In the genomic region with DNA sequence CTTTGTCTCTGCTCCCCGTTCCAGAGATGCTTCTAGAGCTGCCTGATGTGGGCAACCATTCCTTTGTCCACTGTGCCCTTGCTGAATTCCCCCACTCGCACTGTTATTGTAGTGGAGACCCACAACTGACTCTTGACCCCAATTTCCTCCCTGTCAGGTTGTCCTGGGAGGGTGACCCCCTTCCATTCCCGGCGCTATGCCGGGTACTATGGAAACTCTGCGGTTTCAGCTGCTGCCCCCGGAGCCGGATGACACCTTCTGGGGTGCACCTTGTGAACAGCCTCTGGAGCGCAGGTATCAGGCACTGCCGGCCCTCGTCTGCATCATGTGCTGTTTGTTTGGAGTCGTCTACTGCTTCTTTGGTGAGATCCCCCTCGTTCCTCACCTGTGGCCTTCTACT, we compare ENCODE assay signal across 8 mouse cellular contexts. TPM values are rescaled to one million over a fixed set of nuclear protein-coding genes. Genes with fewer than 3 reads are reported as not detected.
DNase-seq lines count a peak whose midpoint lies in the region; ATAC-seq and TF ChIP-seq lines count a peak whose summit lies in the region.

No protein-coding gene starts in this region.

- no peaks in the 10 kb centered on the region for H3K9me3 ChIP-seq in liver, embryonic 11.5 days (ENCODE audit: control insufficient read depth, low read length)
- no peaks in the 10 kb centered on the region for H3K9me3 ChIP-seq in limb, embryonic 10.5 days (replicated peaks)

- H3K27me3 ChIP-seq in liver, embryonic 11.5 days (replicated peaks; ENCODE audit: control insufficient read depth, insufficient read depth, low read length), result peaks cover 75% of the 10 kb centered on the region
- peaks cover 74% of the 10 kb centered on the region for H3K27me3 ChIP-seq in limb, embryonic 10.5 days (ENCODE audit: low read depth, poor library complexity, severe bottlenecking)
- H3K27me3 ChIP-seq in thymus, adult 2 months (ENCODE audit: control insufficient read depth, insufficient read depth, low read length), result no peaks in the 10 kb centered on the region; the same call in 1 of the 2 replicates

- no peak overlapping the region for H3K27ac ChIP-seq in liver, embryonic 11.5 days (ENCODE audit: low read depth, low read length)
- H3K27ac ChIP-seq in limb, embryonic 10.5 days, result no peak overlapping the region
- peak overlapping the region; percentile 76 for H3K27ac ChIP-seq in olfactory bulb, adult 2 months (ENCODE audit: insufficient read depth, low read depth, low read length)
- H3K27ac ChIP-seq in thymus, adult 2 months (ENCODE audit: control insufficient read depth, insufficient read depth, low read length), result no peak overlapping the region

- peaks cover 14% of the 10 kb centered on the region for H3K4me1 ChIP-seq in liver, embryonic 11.5 days (replicated peaks; ENCODE audit: control insufficient read depth, insufficient read depth, low read length)
- H3K4me1 ChIP-seq in limb, embryonic 10.5 days, result peaks cover 43% of the 10 kb centered on the region
- H3K4me1 ChIP-seq in olfactory bulb, adult 2 months (ENCODE audit: control insufficient read depth, insufficient read depth, low read length), result peaks cover 28% of the 10 kb centered on the region
- peaks cover 9% of the 10 kb centered on the region for H3K4me1 ChIP-seq in thymus, adult 2 months (replicated peaks; ENCODE audit: control insufficient read depth, insufficient read depth, low read length)

- TF ChIP-seq POLR2A in olfactory bulb, adult 2 months (IDR thresholded peaks at IDR 0.05; ENCODE audit: insufficient read depth, low read depth, low read length), result no peak
- TF ChIP-seq POLR2A in thymus, adult 2 months (IDR thresholded peaks at IDR 0.05; ENCODE audit: control insufficient read depth, extremely low read depth, insufficient read depth, low read length, poor library complexity), result no peak

- peak overlapping the region; percentile 95 for H3K4me2 ChIP-seq in liver, embryonic 11.5 days

- peak; percentile 57 for DNase-seq in cerebellum, adult 11-12 months
- no peak for DNase-seq in cerebellum, adult 11 months
- DNase-seq in liver, embryonic 11.5 days (ENCODE audit: low spot score), result no peak
- DNase-seq in liver, result no peak
- no peak for DNase-seq in limb, embryonic 10.5 days (ENCODE audit: low spot score)
- DNase-seq in embryo, embryonic 10.5 days (ENCODE audit: low spot score), result no peak
- DNase-seq in thymus, adult 2 months, result no peak

- TF ChIP-seq CTCF in olfactory bulb, adult 2 months (IDR thresholded peaks at IDR 0.05; ENCODE audit: insufficient read depth, low read depth, low read length), result no peak
- TF ChIP-seq CTCF in thymus, adult 2 months (IDR thresholded peaks at IDR 0.05; ENCODE audit: borderline replicate concordance, control insufficient read depth, extremely low read depth, insufficient read depth, low read length, poor library complexity), result no peak

- no peak overlapping the region for H3K9ac ChIP-seq in liver, embryonic 11.5 days (ENCODE audit: low read depth, low read length)

- no peak overlapping the region; the same call in 1 of the 2 replicates for H3K4me3 ChIP-seq in liver, embryonic 11.5 days (ENCODE audit: low read depth, low read length)
- peak overlapping the region; percentile 88 for H3K4me3 ChIP-seq in limb, embryonic 10.5 days
- peak overlapping the region; percentile 82 for H3K4me3 ChIP-seq in olfactory bulb, adult 2 months (ENCODE audit: insufficient read depth, low read depth, low read length)
- H3K4me3 ChIP-seq in thymus, adult 2 months (ENCODE audit: control insufficient read depth, insufficient read depth, low read length), result no peak overlapping the region

- WGBS in liver, embryonic 11.5 days, result 24% methylated on average over 13 of the region's 13 CpGs
- 24% methylated on average over 13 of the region's 13 CpGs for WGBS in limb, embryonic 10.5 days
- 9% methylated on average over 13 of the region's 13 CpGs for WGBS in olfactory bulb, adult 2 months
- 23% methylated on average over 13 of the region's 13 CpGs for WGBS in thymus, adult 2 months

- H3K36me3 ChIP-seq in liver, embryonic 11.5 days (ENCODE audit: control insufficient read depth, insufficient read depth, low read length), result peaks cover 9% of the 10 kb centered on the region
- peaks cover 22% of the 10 kb centered on the region for H3K36me3 ChIP-seq in limb, embryonic 10.5 days
- no peaks in the 10 kb centered on the region for H3K36me3 ChIP-seq in thymus, adult 2 months (ENCODE audit: control insufficient read depth, insufficient read depth, low read length)

- no peak for ATAC-seq in liver, embryonic 11.5 days (replicated peaks; ENCODE audit: low FRiP score)

RNA-seq across cellular contexts. Expression of a gene that starts 0.7 kb away (rescaled TPM):
- 0.15 and 0.26 TPM in 2 replicates for polyA plus RNA-seq in liver, embryonic 11.5 days (2014; fragmentation: Nextera tagmentation; extraction: Ambion mirVana)
- polyA plus RNA-seq in limb, embryonic 10.5 days (2016; fragmentation: Nextera tagmentation; extraction: Ambion mirVana), result 0.35 and 0.69 TPM in 2 replicates
- not detected in 2 replicates for polyA plus RNA-seq in olfactory bulb, adult 2 months (2012; ENCODE audit: insufficient read depth, insufficient read length, low replicate concordance, missing spikeins)
- 3.0 and 3.5 TPM in 2 replicates for polyA plus RNA-seq in thymus, adult 2 months (2012; rRNA removed)

RNA-seq across cellular contexts. Expression of a gene that starts 0.9 kb away (rescaled TPM):
- polyA plus RNA-seq in liver, embryonic 11.5 days (2014; fragmentation: Nextera tagmentation; extraction: Ambion mirVana), result 17.7 and 17.9 TPM in 2 replicates
- polyA plus RNA-seq in limb, embryonic 10.5 days (2016; fragmentation: Nextera tagmentation; extraction: Ambion mirVana), result 23.7 and 28.8 TPM in 2 replicates
- polyA plus RNA-seq in olfactory bulb, adult 2 months (2012; ENCODE audit: insufficient read depth, insufficient read length, low replicate concordance, missing spikeins), result not detected in 2 replicates
- polyA plus RNA-seq in thymus, adult 2 months (2012; rRNA removed), result 38.7 and 43.7 TPM in 2 replicates

RNA-seq across cellular contexts. Expression of a gene that starts 26.2 kb away (rescaled TPM):
- 42.5 and 45.6 TPM in 2 replicates for polyA plus RNA-seq in liver, embryonic 11.5 days (2014; fragmentation: Nextera tagmentation; extraction: Ambion mirVana)
- polyA plus RNA-seq in limb, embryonic 10.5 days (2016; fragmentation: Nextera tagmentation; extraction: Ambion mirVana), result 68.0 and 75.5 TPM in 2 replicates
- polyA plus RNA-seq in olfactory bulb, adult 2 months (2012; ENCODE audit: insufficient read depth, insufficient read length, low replicate concordance, missing spikeins), result not detected in 2 replicates
- 17.9 and 23.1 TPM in 2 replicates for polyA plus RNA-seq in thymus, adult 2 months (2012; rRNA removed)

RNA-seq across cellular contexts. Expression of a gene that starts 26.8 kb away (rescaled TPM):
- polyA plus RNA-seq in liver, embryonic 11.5 days (2014; fragmentation: Nextera tagmentation; extraction: Ambion mirVana), result 0.84 and 1.4 TPM in 2 replicates
- 2.4 and 4.2 TPM in 2 replicates for polyA plus RNA-seq in limb, embryonic 10.5 days (2016; fragmentation: Nextera tagmentation; extraction: Ambion mirVana)
- not detected in 2 replicates for polyA plus RNA-seq in olfactory bulb, adult 2 months (2012; ENCODE audit: insufficient read depth, insufficient read length, low replicate concordance, missing spikeins)
- polyA plus RNA-seq in thymus, adult 2 months (2012; rRNA removed), result 9.6 and 19.9 TPM in 2 replicates

RNA-seq across cellular contexts. Expression of a gene that starts 29.8 kb away (rescaled TPM):
- polyA plus RNA-seq in liver, embryonic 11.5 days (2014; fragmentation: Nextera tagmentation; extraction: Ambion mirVana), result 0.56 and 0.65 TPM in 2 replicates
- polyA plus RNA-seq in limb, embryonic 10.5 days (2016; fragmentation: Nextera tagmentation; extraction: Ambion mirVana), result 0.31 and 0.59 TPM in 2 replicates
- not detected in 2 replicates for polyA plus RNA-seq in olfactory bulb, adult 2 months (2012; ENCODE audit: insufficient read depth, insufficient read length, low replicate concordance, missing spikeins)
- 0.05 TPM in 2 replicates for polyA plus RNA-seq in thymus, adult 2 months (2012; rRNA removed)

Comparison
In these comparisons a context has a peak if more than half of its experiments do, and no peak if none do; other contexts are left out.
1. H3K4me3 ChIP-seq: peak in limb, embryonic 10.5 days (single experiment) and olfactory bulb, adult 2 months (single experiment); none in liver, embryonic 11.5 days (single experiment) and thymus, adult 2 months (single experiment).
2. RNA of a gene that starts 0.9 kb away (polyA plus RNA-seq): 38.7 to 43.7 TPM in thymus, adult 2 months, 23.7 to 28.8 TPM in limb, embryonic 10.5 days and 17.7 to 17.9 TPM in liver, embryonic 11.5 days; not detected in olfactory bulb, adult 2 months; every median in the first group is over 10 times any median in the second.
3. RNA of a gene that starts 26.2 kb away (polyA plus RNA-seq): 68.0 to 75.5 TPM in limb, embryonic 10.5 days, 42.5 to 45.6 TPM in liver, embryonic 11.5 days and 17.9 to 23.1 TPM in thymus, adult 2 months; not detected in olfactory bulb, adult 2 months; every median in the first group is over 10 times any median in the second.